Mouse (Mus musculus): ENCODE measurements around the gene Armc6.

- TF ChIP-seq CTCF (IDR thresholded peaks at IDR 0.05; ENCODE audit: insufficient read depth, low read length) (no peak), POLR2A (IDR thresholded peaks at IDR 0.05; ENCODE audit: borderline replicate concordance, extremely low read depth, low read depth, low read length) (no peak)
Observed at GRCm38 (mm10) chr8:70195762-70196161, 38.5 kb downstream of the Armc6 start.
